Mouse (Mus musculus) Patski (cell line): ENCODE measurements at regions not wholly inside any gene's neighbourhood (a gene's known extent, or its start where the extent isn't known, plus 50 kb on each side); places are given as distances from the start of the nearest gene placed in this dataset.

ENCODE experiments used
- ATAC-seq: fragments of 100-300 bp; one replicate; pipeline ENCODE4 v1.8.0; 2021
- CTCF ChIA-PET: fragments of 350-600 bp; sonication (Branson Sonifier 250); formaldehyde crosslinking; loops from one replicate; lab custom pipeline; 2022; ENCODE audit warnings: inconsistent platforms; lab: Charles Lee
- POLR2A ChIA-PET: fragments of 350-600 bp; sonication (Branson Sonifier 250); formaldehyde crosslinking; loops from one replicate; lab custom pipeline; 2022; ENCODE audit warnings: antibody characterized with exemption, inconsistent platforms; lab: Charles Lee
- DNase-seq: peaks from one replicate; pipeline ENCODE4 v3.0.0-alpha.2; 2011; ENCODE audit warnings: low read depth, low spot score
- H3K27me3 ChIP-seq: fragments of 371-371 bp; one replicate; pipeline ENCODE4 v1.5.1; 2021
- CTCF ChIP-seq: fragments of 100-300 bp; IDR thresholded peaks from one replicate; pipeline ENCODE4 v1.5.1; 2021
- in situ Hi-C: fragments of 300-500 bp; cut with MboI; formaldehyde crosslinking; loops from 3 replicates; pipeline ENCODE4 v1.11.1; 2018; ENCODE audit warnings: low pct_unique_long_range_greater_than_20kb, mixed read lengths

GRCm38 (mm10) chr17:68981120-68981519, 94.4 kb upstream of the Epb41l3 start:
- ChIA-PET POLR2A (no interaction called here), CTCF (no interaction called here)
- H3K27me3 ChIP-seq: no peaks in the 10 kb centered on the region
- no peak for TF ChIP-seq CTCF
- ATAC-seq (no peak), DNase-seq (no peak)
- in situ Hi-C loops: no loop called here

- ChIA-PET CTCF (no interaction called here), POLR2A (no interaction called here)
- DNase-seq: no peak
- no peak for ATAC-seq
- in situ Hi-C loops: no loop called here
- no peak for TF ChIP-seq CTCF
- no peaks in the 10 kb centered on the region for H3K27me3 ChIP-seq
Observed at GRCm38 (mm10) chr17:68982094-68982493, 93.4 kb upstream of the Epb41l3 start.

GRCm38 (mm10) chr17:68999913-69000312, 75.6 kb upstream of the Epb41l3 start:
- in situ Hi-C loops: no loop called here
- POLR2A ChIA-PET: no interaction called here
- no peak for ATAC-seq
- no peaks in the 10 kb centered on the region for H3K27me3 ChIP-seq
- no peak for DNase-seq
- CTCF ChIA-PET: no interaction called here
- no peak for TF ChIP-seq CTCF

- ATAC-seq: no peak
- ChIA-PET CTCF (no interaction called here), POLR2A (no interaction called here)
- no peak for DNase-seq
- H3K27me3 ChIP-seq: no peaks in the 10 kb centered on the region
- in situ Hi-C loops: no loop called here
- TF ChIP-seq CTCF: no peak
Observed at GRCm38 (mm10) chr17:69004051-69004450, 71.4 kb upstream of the Epb41l3 start.

- TF ChIP-seq CTCF: no peak
- H3K27me3 ChIP-seq: no peaks in the 10 kb centered on the region
- ChIA-PET CTCF (interaction anchor here (1.2 kb wide), 1 partner anchor 18 kb away, joined by 3 read pairs; no protein-coding TSS in a partner anchor), POLR2A (interaction anchor here (0.6 kb wide), 1 partner anchor 301 kb away, joined by 3 read pairs; no protein-coding TSS in a partner anchor)
- DNase-seq: no peak
- no peak for ATAC-seq
- in situ Hi-C loops: no loop called here
Observed at GRCm38 (mm10) chr17:69006272-69006671, 69.2 kb upstream of the Epb41l3 start.
